Mouse (Mus musculus) limb, embryonic 15.5 days (tissue): ENCODE measurements around the gene Rabgap1l. TPM values are rescaled to one million over a fixed set of nuclear protein-coding genes. Genes with fewer than 3 reads are reported as not detected.

Source experiments
- ATAC-seq: fragments of 200-750 bp; cut with Nextera tagmentation; 2 replicates; pipeline ENCODE4 v1.8.0; 2017; ENCODE audit warnings: low read depth, moderate TSS enrichment; ENCODE audit not compliant: insufficient number of reproducible peaks, low FRiP score, low TSS enrichment
- H3K27ac ChIP-seq: fragments of 300-500 bp; sonication (generic); 2 replicates; pipeline ENCODE4 v1.5.1; 2015; ENCODE audit warnings: moderate library complexity, mild to moderate bottlenecking, inconsistent platforms
- H3K27me3 ChIP-seq: fragments of 300-500 bp; sonication (generic); 2 replicates; pipeline ENCODE4 v1.6.1; 2015; ENCODE audit warnings: inconsistent platforms
- H3K36me3 ChIP-seq: fragments of 300-500 bp; sonication (generic); 2 replicates; pipeline ENCODE4 v1.6.1; 2015; ENCODE audit warnings: inconsistent platforms
- H3K4me1 ChIP-seq: fragments of 300-500 bp; sonication (generic); 2 replicates; pipeline ENCODE4 v1.6.1; 2015; ENCODE audit warnings: inconsistent platforms
- H3K4me2 ChIP-seq: fragments of 300-500 bp; sonication (generic); 2 replicates; pipeline ENCODE4 v1.6.1; 2015; ENCODE audit warnings: mild to moderate bottlenecking, inconsistent platforms
- H3K4me3 ChIP-seq: fragments of 300-500 bp; sonication (generic); 2 replicates; pipeline ENCODE4 v1.5.1; 2015; ENCODE audit warnings: mild to moderate bottlenecking, inconsistent platforms
- H3K9ac ChIP-seq: fragments of 300-500 bp; sonication (generic); 2 replicates; pipeline ENCODE4 v1.6.1; 2015; ENCODE audit warnings: inconsistent platforms
- H3K9me3 ChIP-seq: fragments of 300-500 bp; sonication (generic); 2 replicates; pipeline ENCODE4 v1.6.1; 2016; ENCODE audit warnings: inconsistent platforms
- WGBS: fragments of 180-500 bp; shearing (Covaris S2); methylation state at CpG from one replicate; pipeline ENCODE4 v1.1.7; 2015; 5-methylcytosine and 5-hydroxymethylcytosine counted together
- polyA plus RNA-seq: library from polyadenylated mRNA; unstranded; fragments of >200 nt; fragmentation: Nextera tagmentation; extraction: Ambion mirVana; gene quantifications from 2 replicates; pipeline ENCODE4 v1.2.1, GENCODE M21; 2015

The Rabgap1l gene
- polyA plus RNA-seq, 1 experiment from 2014 or later = 19.6 TPM

DNA sequence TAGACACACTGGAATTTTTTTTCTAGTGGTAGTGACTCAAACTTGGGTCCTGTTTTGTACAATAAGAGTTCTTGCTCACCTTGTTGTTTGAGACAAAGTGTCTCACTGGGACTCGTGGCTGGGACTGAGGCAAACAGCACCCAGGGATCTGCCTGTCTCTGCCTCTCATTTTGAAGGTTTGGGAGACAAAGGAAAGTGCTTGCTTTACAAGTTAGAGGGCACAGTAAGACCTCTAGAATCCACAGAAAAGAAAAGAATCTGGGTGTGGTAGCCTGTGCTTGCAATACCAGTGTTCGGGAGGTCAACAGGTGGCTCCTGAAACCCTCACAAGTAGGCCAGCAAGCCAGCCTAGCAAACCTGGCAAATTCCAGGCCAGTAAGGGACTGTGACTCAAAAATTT is 58.3 kb downstream of the Rabgap1l start:
- peaks cover 6% of the 10 kb centered on the region; the same call in 1 of the 2 replicates for H3K36me3 ChIP-seq
- H3K4me1 ChIP-seq = no peaks in the 10 kb centered on the region
- no peak overlapping the region for H3K4me3 ChIP-seq
- H3K9me3 ChIP-seq = no peaks in the 10 kb centered on the region
- no peak overlapping the region for H3K27ac ChIP-seq
- H3K4me2 ChIP-seq = no peak overlapping the region
- H3K9ac ChIP-seq = no peak overlapping the region
- ATAC-seq = no peak
- WGBS = 82% methylated on average over 2 of the region's 2 CpGs
- no peaks in the 10 kb centered on the region for H3K27me3 ChIP-seq

DNA sequence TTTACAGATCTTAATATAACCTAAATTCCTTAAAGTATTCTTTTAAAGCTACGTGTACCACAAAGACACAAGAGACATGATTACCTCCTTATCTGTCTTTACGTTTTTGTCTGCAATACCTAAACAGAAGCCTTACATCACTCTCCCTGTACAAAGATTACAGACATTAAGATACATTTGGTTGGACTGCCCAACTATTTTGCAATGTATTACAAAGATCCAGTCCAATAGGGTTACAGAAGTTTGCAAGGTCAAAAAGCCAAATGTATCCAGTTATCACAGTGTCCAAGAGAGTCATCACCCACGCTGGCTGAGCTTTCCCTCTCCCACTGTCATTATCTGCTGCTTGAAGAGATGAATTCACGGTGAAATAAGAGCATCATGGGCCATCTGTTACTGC is 63.1 kb downstream of the Rabgap1l start:
- Histone ChIP-seq H3K27me3 (no peaks in the 10 kb centered on the region), H3K4me1 (no peaks in the 10 kb centered on the region), H3K9me3 (no peaks in the 10 kb centered on the region), H3K9ac (no peak overlapping the region), H3K4me3 (no peak overlapping the region), H3K36me3 (peaks cover 6% of the 10 kb centered on the region; the same call in 1 of the 2 replicates), H3K27ac (no peak overlapping the region), H3K4me2 (no peak overlapping the region)
- no peak for ATAC-seq
- 85% methylated on average over 4 of the region's 4 CpGs for WGBS

DNA sequence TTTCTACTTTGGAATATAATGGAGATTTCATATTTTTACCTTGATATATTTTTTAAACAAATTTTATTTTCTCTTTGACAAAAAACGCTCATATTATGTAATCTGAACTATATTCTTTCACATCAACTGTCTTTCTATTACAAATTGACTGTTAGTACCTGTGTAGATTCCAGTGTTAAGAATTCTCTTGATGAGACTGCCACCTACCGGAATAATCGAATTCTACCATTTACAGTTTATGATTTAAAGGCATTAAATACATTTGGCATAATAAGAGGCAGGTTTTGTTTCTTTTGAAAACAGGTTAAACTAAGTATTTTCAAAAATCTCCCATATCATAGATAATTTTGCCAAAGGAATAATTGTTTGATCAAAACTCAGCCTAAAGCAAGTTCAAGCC is 75.3 kb downstream of the Rabgap1l start:
- no peaks in the 10 kb centered on the region for H3K9me3 ChIP-seq
- no peak for ATAC-seq
- H3K27me3 ChIP-seq = no peaks in the 10 kb centered on the region
- no peak overlapping the region for H3K9ac ChIP-seq
- H3K36me3 ChIP-seq = 0 out of 2 replicates have a peak, but pooled peaks cover 5% of the 10 kb centered on the region
- no peak overlapping the region for H3K27ac ChIP-seq
- H3K4me3 ChIP-seq = no peak overlapping the region
- 10% methylated on average over 3 of the region's 3 CpGs for WGBS
- H3K4me1 ChIP-seq = no peaks in the 10 kb centered on the region
- H3K4me2 ChIP-seq = no peak overlapping the region

DNA sequence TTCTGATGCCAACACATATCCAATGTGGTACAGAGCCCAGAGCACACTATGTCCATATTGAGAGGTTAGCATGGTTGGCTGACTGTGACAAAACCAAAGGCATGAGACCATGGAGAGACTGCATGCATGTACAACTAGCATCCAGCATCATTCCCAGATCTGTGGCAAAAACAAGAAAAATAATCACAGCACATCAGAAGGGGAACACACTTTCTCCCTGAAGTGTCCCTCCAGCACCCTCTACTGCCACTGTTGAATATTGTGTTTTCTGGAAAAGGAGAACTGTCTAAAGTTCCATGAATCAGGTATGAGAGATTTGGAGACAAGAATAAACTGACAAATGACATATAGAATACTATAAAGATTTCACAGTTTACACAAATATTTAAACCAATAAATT is 78.3 kb downstream of the Rabgap1l start:
- no peak for ATAC-seq
- H3K36me3 ChIP-seq = no peaks in the 10 kb centered on the region

DNA sequence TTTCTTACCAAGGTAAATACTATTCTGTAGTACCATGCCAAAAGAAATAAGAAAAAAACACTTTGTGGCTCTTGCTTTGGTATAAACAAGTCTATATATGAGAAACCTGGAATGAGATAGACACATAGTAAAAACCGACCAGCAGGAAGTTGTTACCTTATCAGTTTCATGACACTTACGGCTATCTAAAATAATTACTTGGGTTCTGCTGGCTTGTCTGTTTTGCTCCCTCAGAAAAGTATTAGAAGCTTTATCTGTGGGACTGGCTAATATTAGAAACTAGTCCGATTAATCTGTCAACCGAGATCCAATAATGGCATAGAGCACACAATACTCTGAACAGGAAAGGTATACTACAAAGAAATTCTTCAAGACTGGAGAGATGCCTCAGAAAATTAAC is 79.1 kb downstream of the Rabgap1l start:
- 78% methylated on average over 4 of the region's 4 CpGs for WGBS
- ATAC-seq = no peak
- H3K27me3 ChIP-seq = no peaks in the 10 kb centered on the region

More for the DNA sequence above, 78.3 kb downstream of the Rabgap1l start:
- Histone ChIP-seq H3K9ac (no peak overlapping the region), H3K4me2 (no peak overlapping the region), H3K9me3 (no peaks in the 10 kb centered on the region), H3K27me3 (no peaks in the 10 kb centered on the region), H3K4me1 (no peaks in the 10 kb centered on the region), H3K27ac (no peak overlapping the region), H3K4me3 (no peak overlapping the region)

DNA sequence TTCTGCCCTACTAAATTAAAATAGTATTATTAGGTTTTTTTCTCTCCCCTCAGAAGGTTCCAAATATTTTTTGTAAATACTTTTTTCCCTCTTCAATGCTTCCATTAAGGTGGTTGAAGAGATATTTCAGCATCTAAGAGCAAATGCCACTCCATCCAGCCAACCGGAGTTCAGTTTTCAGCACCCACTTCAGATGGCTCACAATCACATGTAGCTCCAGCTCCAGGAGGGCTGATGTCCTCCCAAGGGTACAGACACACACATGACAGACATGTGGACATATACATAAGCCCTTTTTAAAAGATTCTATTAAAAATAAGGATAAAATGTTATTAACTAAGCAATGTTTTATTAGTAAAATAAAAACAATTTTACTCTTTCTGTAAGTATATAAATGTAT is 79.6 kb downstream of the Rabgap1l start:
- WGBS = 86% methylated on average over 1 of the region's 1 CpGs
- Histone ChIP-seq H3K9me3 (no peaks in the 10 kb centered on the region), H3K9ac (no peak overlapping the region), H3K36me3 (no peaks in the 10 kb centered on the region), H3K4me1 (no peaks in the 10 kb centered on the region), H3K4me3 (no peak overlapping the region), H3K27ac (no peak overlapping the region), H3K27me3 (no peaks in the 10 kb centered on the region), H3K4me2 (no peak overlapping the region)
- ATAC-seq = no peak

More for the DNA sequence above, 79.1 kb downstream of the Rabgap1l start:
- no peaks in the 10 kb centered on the region for H3K4me1 ChIP-seq
- H3K36me3 ChIP-seq = no peaks in the 10 kb centered on the region
- no peak overlapping the region for H3K4me2 ChIP-seq
- H3K9me3 ChIP-seq = no peaks in the 10 kb centered on the region
- H3K27ac ChIP-seq = no peak overlapping the region
- no peak overlapping the region for H3K4me3 ChIP-seq
- no peak overlapping the region for H3K9ac ChIP-seq

DNA sequence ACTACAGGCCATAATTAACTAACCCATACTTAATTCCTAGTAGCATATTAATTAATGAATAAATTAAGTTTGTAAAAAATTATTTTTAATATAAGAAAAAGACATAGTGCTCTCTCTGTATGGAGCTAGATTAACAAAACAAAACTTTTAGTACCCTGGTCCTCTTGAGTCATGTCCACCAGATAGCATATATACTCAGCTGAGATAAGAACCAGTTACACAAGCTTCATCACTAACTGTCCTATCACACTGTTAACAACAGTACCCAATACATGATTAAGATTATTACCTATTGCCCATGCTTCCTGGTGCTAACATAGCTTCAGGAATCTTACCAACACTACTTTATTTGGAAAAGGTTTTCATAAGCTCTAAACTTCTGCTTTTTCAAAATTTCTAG is 82.5 kb downstream of the Rabgap1l start:
- no peak for ATAC-seq
- Histone ChIP-seq H3K9ac (no peak overlapping the region), H3K4me2 (no peak overlapping the region), H3K27ac (no peak overlapping the region), H3K27me3 (no peaks in the 10 kb centered on the region), H3K9me3 (no peaks in the 10 kb centered on the region), H3K4me1 (no peaks in the 10 kb centered on the region), H3K36me3 (no peaks in the 10 kb centered on the region), H3K4me3 (no peak overlapping the region)

DNA sequence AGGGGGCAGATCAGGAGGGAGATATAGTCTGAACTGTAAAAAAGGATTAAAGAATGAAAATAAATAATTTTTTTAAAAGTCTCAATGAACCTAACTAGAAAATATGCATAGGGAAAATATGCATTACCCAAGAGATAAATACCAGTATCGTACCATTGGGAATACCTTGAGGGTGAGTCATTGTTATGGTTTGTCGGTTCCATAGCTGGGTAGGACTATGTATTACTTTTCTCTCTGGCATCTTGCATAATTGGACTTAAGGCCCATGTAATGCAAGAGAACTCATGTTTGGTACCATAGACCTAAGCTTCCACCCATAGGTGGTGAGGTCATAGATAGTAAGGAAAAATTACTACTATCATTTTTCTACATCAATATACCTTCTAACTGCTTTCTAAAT is 88.4 kb downstream of the Rabgap1l start:
- Histone ChIP-seq H3K9me3 (no peaks in the 10 kb centered on the region), H3K4me3 (no peak overlapping the region), H3K4me2 (no peak overlapping the region), H3K27me3 (no peaks in the 10 kb centered on the region), H3K4me1 (no peaks in the 10 kb centered on the region), H3K27ac (no peak overlapping the region), H3K9ac (no peak overlapping the region), H3K36me3 (peaks cover 5% of the 10 kb centered on the region; the same call in 1 of the 2 replicates)
- no peak for ATAC-seq
- WGBS = 79% methylated on average over 2 of the region's 2 CpGs

DNA sequence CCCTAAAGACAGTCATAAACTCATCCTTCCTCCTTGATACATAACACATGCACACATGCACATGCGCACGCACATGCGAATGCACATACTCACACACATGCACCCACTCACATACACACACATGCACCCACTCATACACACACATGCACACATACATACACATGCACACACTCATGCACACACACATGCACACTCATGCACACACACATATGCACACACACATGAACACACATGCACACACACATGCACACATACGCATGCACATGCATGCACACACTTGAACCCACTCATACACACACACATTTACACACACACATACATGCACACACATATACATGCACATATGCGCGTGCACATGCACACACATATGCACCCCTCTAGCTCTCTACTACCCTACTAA is 89.2 kb downstream of the Rabgap1l start:
- ATAC-seq = no peak

DNA sequence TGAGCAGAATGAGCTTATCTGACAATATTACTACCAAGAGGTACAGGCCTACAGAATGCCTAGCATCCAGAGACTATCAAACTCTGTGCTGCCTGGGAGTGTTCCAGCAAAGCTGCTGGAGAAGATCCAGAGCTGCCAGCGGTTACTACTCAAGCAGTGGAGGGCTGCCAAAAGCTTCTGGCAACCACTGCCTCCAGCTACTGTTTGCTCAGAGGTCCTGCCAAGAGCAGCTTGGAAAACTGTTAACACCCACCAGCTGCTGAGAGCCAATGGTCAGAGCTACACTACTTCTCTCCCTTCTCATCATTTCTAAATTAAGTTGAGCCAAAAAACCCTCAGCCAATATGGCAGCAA is 99.9 kb downstream of the Rabgap1l start:
- H3K4me2 ChIP-seq = no peak overlapping the region
- no peak overlapping the region for H3K27ac ChIP-seq
- peak; percentile 84 for ATAC-seq
- no peaks in the 10 kb centered on the region for H3K9me3 ChIP-seq
- peaks cover 7% of the 10 kb centered on the region for H3K4me1 ChIP-seq
- no peak overlapping the region for H3K4me3 ChIP-seq
- no peaks in the 10 kb centered on the region for H3K36me3 ChIP-seq
- WGBS = 16% methylated on average over 1 of the region's 1 CpGs
- no peak overlapping the region for H3K9ac ChIP-seq
- peaks cover 3% of the 10 kb centered on the region; the same call in 1 of the 2 replicates for H3K27me3 ChIP-seq

More for the DNA sequence above, 89.2 kb downstream of the Rabgap1l start:
- no peaks in the 10 kb centered on the region for H3K9me3 ChIP-seq
- no peak overlapping the region for H3K4me3 ChIP-seq
- no peak overlapping the region for H3K4me2 ChIP-seq
- H3K27ac ChIP-seq = no peak overlapping the region
- H3K36me3 ChIP-seq = peaks cover 5% of the 10 kb centered on the region; the same call in 1 of the 2 replicates
- H3K9ac ChIP-seq = no peak overlapping the region
- WGBS = over 99% methylated on average over 6 of the region's 6 CpGs
- no peaks in the 10 kb centered on the region for H3K4me1 ChIP-seq
- no peaks in the 10 kb centered on the region for H3K27me3 ChIP-seq

DNA sequence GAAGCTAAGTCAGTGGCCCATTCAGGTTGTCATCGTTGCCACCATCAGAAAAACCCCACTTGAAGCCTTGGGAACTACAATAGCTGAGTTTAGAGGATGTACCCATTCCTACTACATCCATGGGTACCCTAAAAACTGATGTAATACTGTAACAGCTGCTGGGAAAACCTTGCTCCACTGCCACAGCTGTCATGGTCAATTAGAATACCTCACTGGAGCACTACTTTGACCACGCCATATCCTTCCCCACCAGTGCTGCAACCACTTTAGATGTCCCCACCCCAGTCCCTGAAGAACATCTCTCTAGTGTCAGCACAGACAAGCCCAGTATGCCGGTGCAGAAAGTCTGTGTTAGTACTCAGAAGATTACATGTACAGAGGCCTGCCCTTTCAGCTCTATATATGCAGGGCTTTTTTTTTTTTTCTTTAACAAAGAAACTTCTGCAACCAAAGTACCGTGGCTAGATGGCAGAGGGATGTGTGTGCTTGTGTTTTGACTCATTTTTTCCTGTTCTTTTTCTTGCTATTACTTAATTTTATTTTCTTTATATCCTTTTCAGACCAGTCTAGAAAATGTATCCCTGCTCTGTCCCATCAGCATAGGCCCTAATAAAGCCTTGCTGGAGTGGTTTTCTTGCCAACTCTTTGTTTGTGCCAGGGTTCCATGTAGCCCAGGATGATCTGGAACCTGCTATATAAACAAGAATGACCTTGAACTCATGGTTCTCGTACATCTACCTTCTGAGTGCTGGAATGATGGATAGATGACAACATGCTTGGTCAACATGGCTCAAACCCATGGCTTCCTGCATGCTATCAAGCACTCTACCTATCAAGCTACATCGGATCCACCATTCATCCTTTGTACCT is 100.6 kb downstream of the Rabgap1l start:
- H3K9ac ChIP-seq = no peak overlapping the region
- no peak overlapping the region for H3K27ac ChIP-seq
- no peak overlapping the region for H3K4me3 ChIP-seq
- H3K36me3 ChIP-seq = no peaks in the 10 kb centered on the region
- no peak overlapping the region for H3K4me2 ChIP-seq
- no peaks in the 10 kb centered on the region for H3K9me3 ChIP-seq
- ATAC-seq = no peak
- 75% methylated on average over 6 of the region's 6 CpGs for WGBS
- H3K27me3 ChIP-seq = peaks cover 3% of the 10 kb centered on the region; the same call in 1 of the 2 replicates
- peaks cover 7% of the 10 kb centered on the region for H3K4me1 ChIP-seq

DNA sequence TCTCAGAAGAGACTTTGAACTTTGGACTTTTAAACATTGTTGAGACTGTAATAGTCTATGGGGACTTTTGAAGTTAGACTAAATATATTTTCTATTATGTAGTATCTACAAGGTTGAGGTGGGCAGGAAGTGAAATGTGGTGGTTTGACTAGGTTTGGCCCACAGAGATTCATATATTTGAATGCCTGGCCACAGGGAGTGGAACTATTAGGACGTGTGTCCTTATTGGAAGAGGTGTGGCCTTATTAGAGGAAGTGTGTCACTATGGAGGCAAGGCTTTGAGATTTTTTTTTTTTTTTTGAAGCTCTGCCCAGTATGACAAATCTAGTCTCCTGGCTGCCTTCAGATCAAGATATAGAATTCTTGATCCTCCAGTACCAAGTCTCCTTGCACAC is 101.8 kb downstream of the Rabgap1l start:
- Histone ChIP-seq H3K27ac (no peak overlapping the region), H3K4me2 (no peak overlapping the region), H3K9ac (no peak overlapping the region), H3K27me3 (peaks cover 3% of the 10 kb centered on the region; the same call in 1 of the 2 replicates), H3K4me1 (peaks cover 7% of the 10 kb centered on the region), H3K4me3 (no peak overlapping the region), H3K36me3 (no peaks in the 10 kb centered on the region), H3K9me3 (no peaks in the 10 kb centered on the region)
- no peak for ATAC-seq
- WGBS = 71% methylated on average over 1 of the region's 1 CpGs
